Mouse (Mus musculus) adrenal gland, postnatal 25 days (tissue): ENCODE data around the gene Pyroxd2. TPM values are rescaled to one million over a fixed set of nuclear protein-coding genes. Genes with fewer than 3 reads are reported as not detected.
A peak's percentile ranks its signal among the peaks of the same experiment; 100 is the strongest.
"Not testable (repeated sequence)": the region's sequence is repeated elsewhere in the genome, so short reads cannot be mapped to it uniquely, and the experiment has no call there.

Experiments
- DNase-seq: peaks from one replicate; pipeline ENCODE4 v3.0.0; 2021; ENCODE audit warnings: mixed read lengths
- long read RNA-seq: library from polyadenylated mRNA; stranded (forward); transcript quantifications from one replicate; pipeline ENCODE4 v2.0.0, GENCODE M21; 2021
- total RNA-seq: library from RNA; stranded (reverse); gene quantifications from 2 replicates; pipeline ENCODE4 v1.2.3, GENCODE M21; 2021

The Pyroxd2 gene
- 40.1 and 47.5 TPM in 2 replicates for total RNA-seq
- long read RNA-seq, transcript Pyroxd2-201 (16 exons, 3,119 nt) = major isoform, 18 of 49 reads
- long read RNA-seq, partial matches to known transcripts = 19 of 49 reads
- long read RNA-seq, other reads (novel, unspliced or antisense) = 11 of 49 reads

- DNase-seq = peak; percentile 89
Measured at GRCm38 (mm10) chr19:42752363-42752931, at the start of gene Pyroxd2. Gene Pyroxd2, minus strand, starts transcription at chr19:42752775.

- DNase-seq = no peak
Measured at GRCm38 (mm10) chr19:42797866-42798265, 45.3 kb upstream of the Pyroxd2 start.

- DNase-seq = no peak
Measured at GRCm38 (mm10) chr19:42795801-42796200, 43.2 kb upstream of the Pyroxd2 start.

GRCm38 (mm10) chr19:42794914-42795613 lies 42.5 kb upstream of the Pyroxd2 start:
- DNase-seq = peak; percentile 85

GRCm38 (mm10) chr19:42788311-42788710 lies 35.7 kb upstream of the Pyroxd2 start:
- DNase-seq = no peak

GRCm38 (mm10) chr19:42785562-42786220 lies 33.1 kb upstream of the Pyroxd2 start:
- DNase-seq = no peak

GRCm38 (mm10) chr19:42785129-42785528 lies 32.6 kb upstream of the Pyroxd2 start:
- DNase-seq = no peak

GRCm38 (mm10) chr19:42780156-42780538 lies 27.6 kb upstream of the Pyroxd2 start:
- DNase-seq = not testable (repeated sequence)

- DNase-seq = peak; percentile 90
Measured at GRCm38 (mm10) chr19:42779531-42780155, 27.1 kb upstream of the Pyroxd2 start, which contains the start of gene Hps1. Gene Hps1, minus strand, starts transcription at chr19:42779978.

- peak; percentile 50 for DNase-seq
Measured at GRCm38 (mm10) chr19:42777801-42778200, 25.2 kb upstream of the Pyroxd2 start.

GRCm38 (mm10) chr19:42776813-42777212 lies 24.2 kb upstream of the Pyroxd2 start:
- DNase-seq = peak; percentile 37

- peak; percentile 79 for DNase-seq
Measured at GRCm38 (mm10) chr19:42770141-42770872, 17.7 kb upstream of the Pyroxd2 start.

GRCm38 (mm10) chr19:42769648-42770047 lies 17.1 kb upstream of the Pyroxd2 start:
- no peak for DNase-seq

GRCm38 (mm10) chr19:42767361-42767760 lies 14.8 kb upstream of the Pyroxd2 start:
- no peak for DNase-seq

GRCm38 (mm10) chr19:42764398-42764797 lies 11.8 kb upstream of the Pyroxd2 start:
- DNase-seq = no peak

GRCm38 (mm10) chr19:42756671-42757070 lies 4.1 kb upstream of the Pyroxd2 start:
- peak; percentile 34 for DNase-seq

- peak; percentile 40 for DNase-seq
Measured at GRCm38 (mm10) chr19:42755148-42755870, 2.7 kb upstream of the Pyroxd2 start.

GRCm38 (mm10) chr19:42753141-42753917 lies 754 bp upstream of the Pyroxd2 start:
- peak; percentile 77 for DNase-seq

- no peak for DNase-seq
Measured at GRCm38 (mm10) chr19:42750196-42750595, 2.4 kb downstream of the Pyroxd2 start.

- DNase-seq = no peak
Measured at GRCm38 (mm10) chr19:42746702-42747101, 5.9 kb downstream of the Pyroxd2 start.
